Mouse (Mus musculus) thymus, adult 2 months (tissue): ENCODE results near the gene Otof.

Experiments used
- CTCF ChIP-seq: fragments of 200-500 bp; IDR thresholded peaks from 2 replicates; pipeline ENCODE4 v1.5.1; 2012; ENCODE audit warnings: mild to moderate bottlenecking, control low read depth, low read length, moderate library complexity, borderline replicate concordance; ENCODE audit not compliant: control insufficient read depth, poor library complexity, insufficient read depth; ENCODE audit errors: extremely low read depth
- POLR2A ChIP-seq: fragments of 200-500 bp; IDR thresholded peaks from 2 replicates; pipeline ENCODE4 v1.6.1; 2012; ENCODE audit warnings: mild to moderate bottlenecking, low read length, control low read depth, moderate library complexity; ENCODE audit not compliant: control insufficient read depth, poor library complexity, insufficient read depth; ENCODE audit errors: extremely low read depth

GRCm38 (mm10) chr5:30470454-30470853, 8.7 kb upstream of the Otof start:
- TF ChIP-seq POLR2A (no peak), CTCF (no peak)
